Mouse (Mus musculus): ENCODE data around the gene Alg9. TPM values are rescaled to one million over a fixed set of nuclear protein-coding genes. Genes with fewer than 3 reads are reported as not detected.

The Alg9 gene
- total RNA-seq, 2 experiments from 2014 or later = 52.7 to 53.8 TPM

GRCm38 (mm10) chr9:50753947-50754346 lies 20.9 kb upstream of the Alg9 start:
- intact Hi-C loops (cut with DNase I) = no loop called here
- no peak for DNase-seq

GRCm38 (mm10) chr9:50756711-50757110 lies 18.1 kb upstream of the Alg9 start:
- no peak for DNase-seq
- intact Hi-C loops (cut with DNase I) = no loop called here

GRCm38 (mm10) chr9:50761520-50762243 lies 13.1 kb upstream of the Alg9 start:
- intact Hi-C loops (cut with DNase I) = loop anchor here (10.0 kb wide), 1 partner anchor 57 kb away; no protein-coding TSS in a partner anchor
- DNase-seq = no peak

- intact Hi-C loops (cut with DNase I) = loop anchor here (10.0 kb wide), 1 partner anchor 59 kb away; no protein-coding TSS in a partner anchor
- peak; percentile 31 for DNase-seq
These were observed 11.5 kb upstream of the Alg9 start for GRCm38 (mm10) chr9:50763331-50763730.

- intact Hi-C loops (cut with DNase I) = loop anchor here (10.0 kb wide), 1 partner anchor 63 kb away; no protein-coding TSS in a partner anchor
- DNase-seq = no peak
These were observed 7.2 kb upstream of the Alg9 start for GRCm38 (mm10) chr9:50767531-50768106.

GRCm38 (mm10) chr9:50768107-50769002 lies 6.5 kb upstream of the Alg9 start, which contains the start of gene Fdxacb1:
Fdxacb1 (plus strand) TSS chr9:50768236.
- intact Hi-C loops (cut with DNase I) = loop anchor here (10.0 kb wide), 1 partner anchor 64 kb away; no protein-coding TSS in a partner anchor
- peak; percentile 98 for DNase-seq

GRCm38 (mm10) chr9:50770011-50770410 lies 4.8 kb upstream of the Alg9 start:
- DNase-seq = no peak
- intact Hi-C loops (cut with DNase I) = no loop called here

- DNase-seq = no peak
- intact Hi-C loops (cut with DNase I) = no loop called here
These were observed 775 bp upstream of the Alg9 start for GRCm38 (mm10) chr9:50774026-50774462.

GRCm38 (mm10) chr9:50775662-50776126 lies 875 bp downstream of the Alg9 start:
- intact Hi-C loops (cut with DNase I) = no loop called here
- peak; percentile 21 for DNase-seq

- intact Hi-C loops (cut with DNase I) = no loop called here
- no peak for DNase-seq
These were observed 1.4 kb downstream of the Alg9 start for GRCm38 (mm10) chr9:50776162-50776760.

- peak; percentile 31 for DNase-seq
These were observed 7.3 kb downstream of the Alg9 start for GRCm38 (mm10) chr9:50782155-50782554.

GRCm38 (mm10) chr9:50795266-50795665 lies 20.4 kb downstream of the Alg9 start:
- DNase-seq = no peak

More at GRCm38 (mm10) chr9:50782155-50782554, 7.3 kb downstream of the Alg9 start:
- intact Hi-C loops (cut with DNase I) = no loop called here

GRCm38 (mm10) chr9:50796776-50797175 lies 22.0 kb downstream of the Alg9 start:
- intact Hi-C loops (cut with DNase I) = no loop called here
- DNase-seq = no peak

More at GRCm38 (mm10) chr9:50795266-50795665, 20.4 kb downstream of the Alg9 start:
- intact Hi-C loops (cut with DNase I) = no loop called here

GRCm38 (mm10) chr9:50797641-50798040 lies 22.8 kb downstream of the Alg9 start:
- intact Hi-C loops (cut with DNase I) = no loop called here

GRCm38 (mm10) chr9:50798368-50798767 lies 23.5 kb downstream of the Alg9 start:
- intact Hi-C loops (cut with DNase I) = no loop called here

More at GRCm38 (mm10) chr9:50797641-50798040, 22.8 kb downstream of the Alg9 start:
- DNase-seq = no peak

GRCm38 (mm10) chr9:50800985-50801384 lies 26.2 kb downstream of the Alg9 start:
- intact Hi-C loops (cut with DNase I) = no loop called here

More at GRCm38 (mm10) chr9:50798368-50798767, 23.5 kb downstream of the Alg9 start:
- no peak for DNase-seq

GRCm38 (mm10) chr9:50803055-50803671 lies 28.3 kb downstream of the Alg9 start:
- intact Hi-C loops (cut with DNase I) = no loop called here
- no peak for DNase-seq

More at GRCm38 (mm10) chr9:50800985-50801384, 26.2 kb downstream of the Alg9 start:
- DNase-seq = peak; percentile 10

- DNase-seq = no peak
- intact Hi-C loops (cut with DNase I) = no loop called here
These were observed 33.7 kb downstream of the Alg9 start for GRCm38 (mm10) chr9:50808471-50808870.

GRCm38 (mm10) chr9:50809146-50809545 lies 34.3 kb downstream of the Alg9 start:
- DNase-seq = no peak
- intact Hi-C loops (cut with DNase I) = no loop called here

- intact Hi-C loops (cut with DNase I) = no loop called here
- no peak for DNase-seq
These were observed 36.4 kb downstream of the Alg9 start for GRCm38 (mm10) chr9:50811187-50811586.

All from left cerebral cortex, postnatal 4 days (tissue).